Mouse (Mus musculus) kidney, adult 2 months (tissue): ENCODE results near the gene Coro1c.

Experiments used
- CTCF ChIP-seq: fragments of 200-500 bp; conservative IDR thresholded peaks from 2 replicates; pipeline ENCODE4 v1.5.1; 2011; ENCODE audit warnings: low read depth, mild to moderate bottlenecking, control low read depth, low read length, moderate library complexity, mixed read lengths; ENCODE audit not compliant: insufficient read depth, insufficient read length
- POLR2A ChIP-seq: fragments of 200-500 bp; IDR thresholded peaks from one replicate; pipeline ENCODE4 v1.6.1; 2011; ENCODE audit warnings: low read depth, low read length, control low read depth

- TF ChIP-seq CTCF (no peak), POLR2A (no peak)
These were observed 75.1 kb downstream of the Coro1c start for GRCm38 (mm10) chr5:113833316-113833947.
